In genomic region chr7:79215001-79215400, GRCm38 (mm10) we compare ENCODE assay signal across 16 mouse cellular contexts.
"Had no signal": no experiment of that assay in that cellular context is flagged by ENCODE, and none has a peak within 500 bp of the region (broad histone marks: within the 10 kb centered on the region; RNA-seq: fewer than 3 reads in every experiment).

No protein-coding gene starts in this region.

- H3K27me3 ChIP-seq: neural tube, embryonic 12.5 days; neural tube, embryonic 13.5 days; neural tube, embryonic 15.5 days; stomach, embryonic 15.5 days had no signal

- H3K4me1 ChIP-seq: neural tube, embryonic 12.5 days had no signal

- H3K4me3 ChIP-seq: neural tube, embryonic 12.5 days; neural tube, embryonic 13.5 days; neural tube, embryonic 15.5 days; stomach, embryonic 15.5 days had no signal

- H3K27ac ChIP-seq: neural tube, embryonic 12.5 days; neural tube, embryonic 13.5 days; neural tube, embryonic 15.5 days; stomach, embryonic 15.5 days; stomach, postnatal 0 days had no signal

- DNase-seq: retina, postnatal 1 day; right cerebral cortex, adult 18-20 months; right cerebral cortex, postnatal 14 days; right cerebral cortex, postnatal 25 days; right cerebral cortex, postnatal 4 days; spleen, adult 18-20 months; thymus, adult 18-20 months; thymus, adult 2 months; thymus, postnatal 14 days; thymus, postnatal 25 days; thymus, postnatal 4 days had no signal

- H3K9me3 ChIP-seq: neural tube, embryonic 12.5 days; neural tube, embryonic 15.5 days; stomach, embryonic 15.5 days had no signal

- H3K36me3 ChIP-seq: neural tube, embryonic 12.5 days; neural tube, embryonic 13.5 days; neural tube, embryonic 15.5 days; stomach, embryonic 15.5 days had no signal

- H3K9ac ChIP-seq: neural tube, embryonic 12.5 days; neural tube, embryonic 13.5 days; neural tube, embryonic 15.5 days; stomach, embryonic 15.5 days had no signal
